Mouse (Mus musculus) erythroblast, adult 5-6 weeks (primary cell): Measurements from ENCODE around the gene Ppat. TPM values are rescaled to one million over a fixed set of nuclear protein-coding genes. Genes with fewer than 3 reads are reported as not detected.
A peak's percentile ranks its signal among the peaks of the same experiment; 100 is the strongest.
"Not testable (repeated sequence)": the region's sequence is repeated elsewhere in the genome, so short reads cannot be mapped to it uniquely, and the experiment has no call there.

ENCODE experiments used
- ATAC-seq: replicated peaks from 2 replicates; pipeline ENCODE4 v1.8.0; 2016; ENCODE audit warnings: moderate number of reproducible peaks, mild to moderate bottlenecking, moderate TSS enrichment, inconsistent platforms; ENCODE audit not compliant: poor library complexity, low FRiP score, severe bottlenecking
- total RNA-seq, 2 experiments: library from RNA; stranded (forward) in 1 of 2; stranded (reverse) in 1 of 2; fragments of 150-400 nt in 1 of 2; fragments of 200-764, 138-1000 nt in 1 of 2; gene quantifications; 2 replicates each; pipeline versions ENCODE4 v1.2.3 to v1.2.4; 2015 to 2017; ENCODE audit warnings: low replicate concordance in 2 of 2

Ppat gene
- total RNA-seq (2015; ENCODE audit: low replicate concordance), result 9.8 and 13.3 TPM in 2 replicates
- 12.0 and 12.8 TPM in 2 replicates for total RNA-seq (2017; ENCODE audit: low replicate concordance)

GRCm38 (mm10) chr5:76951106-76952027, at the start of gene Ppat, which contains the start of gene Paics:
Ppat (minus strand) TSS chr5:76951578.
Paics (plus strand) TSS chr5:76951307.
- ATAC-seq, result peak; percentile 93

- ATAC-seq, result no peak
Observed at GRCm38 (mm10) chr5:76998416-76998815, 47.0 kb upstream of the Ppat start.

- ATAC-seq, result peak; percentile 84
Observed at GRCm38 (mm10) chr5:76993174-76993814, 41.9 kb upstream of the Ppat start.

DNA sequence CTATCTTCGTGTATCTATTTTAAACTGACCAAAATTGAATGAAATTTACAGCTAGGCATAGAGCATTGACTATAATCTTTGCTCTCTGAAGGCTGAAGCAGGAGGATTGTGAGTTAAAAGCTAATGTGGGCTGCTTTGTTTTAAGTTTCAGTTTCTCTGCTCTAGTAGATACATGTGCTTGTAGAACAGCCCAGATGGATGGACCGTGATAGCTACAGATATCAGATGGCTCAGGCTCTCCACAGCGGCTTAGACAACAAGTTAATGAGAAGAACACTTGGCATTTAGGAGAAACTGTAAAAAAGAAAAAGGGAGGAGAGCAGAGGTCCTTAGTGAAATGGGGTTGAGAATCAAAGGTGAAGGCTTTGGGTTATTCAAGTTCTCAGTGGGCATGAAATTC, 39.4 kb upstream of the Ppat start:
- no peak for ATAC-seq

- no peak for ATAC-seq
Observed at GRCm38 (mm10) chr5:76984015-76984414, 32.6 kb upstream of the Ppat start.

DNA sequence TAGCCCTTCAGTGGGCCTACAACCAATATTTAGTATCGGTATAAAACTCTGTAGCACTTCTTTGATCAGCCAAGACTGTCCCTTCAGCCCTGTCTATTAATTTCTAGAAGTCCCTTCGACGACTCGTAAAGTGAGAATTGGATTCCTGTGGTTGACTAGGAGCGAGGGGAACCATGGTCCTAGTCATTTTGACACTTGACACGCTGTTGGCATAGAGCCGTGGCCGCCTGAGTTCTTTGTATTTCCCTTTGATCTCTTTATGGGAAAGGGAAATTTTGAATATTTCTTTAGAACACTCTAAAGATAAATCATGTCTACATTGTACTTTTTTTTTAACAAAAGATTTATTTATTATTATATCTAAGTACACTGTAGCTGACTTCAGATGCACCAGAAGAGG, 24.4 kb upstream of the Ppat start:
- no peak for ATAC-seq

- ATAC-seq, result peak; percentile 94
Observed at GRCm38 (mm10) chr5:76974554-76975285, 23.3 kb upstream of the Ppat start, which contains the start of gene Srp72. Srp72 (plus strand) TSS chr5:76974683.

DNA sequence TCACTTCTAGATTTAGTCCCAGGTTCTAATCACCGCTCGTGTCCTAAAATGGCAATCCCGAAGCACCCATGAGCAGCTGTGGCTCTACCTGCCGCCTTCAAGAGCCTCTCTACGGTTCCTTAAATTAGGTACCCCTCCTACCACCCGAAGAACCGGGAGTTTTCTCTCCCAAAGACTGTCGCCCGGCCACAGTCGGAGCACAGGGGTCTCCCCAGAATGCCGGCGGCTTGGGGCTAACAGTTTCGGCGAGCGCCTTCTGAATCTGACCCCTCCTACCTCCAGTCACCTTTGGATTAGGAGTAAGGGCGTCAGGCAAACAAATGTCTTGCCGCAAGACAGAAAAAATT, 22.8 kb upstream of the Ppat start:
- peak; percentile 52 for ATAC-seq

DNA sequence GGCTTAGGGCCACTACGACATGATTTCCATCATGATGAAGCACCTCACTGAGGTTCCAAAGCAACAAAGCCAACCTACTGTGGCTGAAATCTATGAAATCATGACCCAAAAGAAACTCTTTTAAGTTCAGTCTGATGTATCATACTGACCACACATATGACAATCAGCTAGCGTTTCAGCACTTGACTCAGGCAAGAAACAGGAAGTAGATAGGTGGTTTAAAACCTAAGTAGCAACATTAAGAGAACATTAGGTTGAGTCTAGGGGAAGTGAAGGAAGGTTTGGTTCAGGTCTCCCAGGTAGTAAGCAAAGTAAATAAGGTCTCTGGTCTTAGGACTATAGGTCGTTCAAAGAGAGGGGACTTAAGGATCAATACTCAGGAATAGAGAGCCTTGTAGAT, 22.1 kb upstream of the Ppat start:
- ATAC-seq, result no peak

DNA sequence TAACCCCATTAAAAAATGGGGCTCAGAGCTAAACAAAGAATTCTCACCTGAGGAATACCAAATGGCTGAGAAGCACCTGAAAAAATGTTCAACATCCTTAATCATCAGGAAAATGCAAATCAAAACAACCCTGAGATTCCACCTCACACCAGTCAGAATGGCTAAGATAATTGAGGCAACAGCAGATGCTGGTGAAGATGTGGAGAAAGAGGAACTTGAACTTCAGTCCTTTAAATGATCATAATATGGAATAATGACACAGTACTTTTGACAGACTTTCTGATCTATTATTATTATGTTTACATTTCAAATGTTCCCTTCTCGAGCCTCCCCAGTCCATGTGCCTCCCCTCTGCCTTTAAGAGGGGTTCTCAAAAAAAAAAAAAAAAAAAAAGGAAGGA, 19.7 kb upstream of the Ppat start:
- ATAC-seq, result not testable (repeated sequence)

DNA sequence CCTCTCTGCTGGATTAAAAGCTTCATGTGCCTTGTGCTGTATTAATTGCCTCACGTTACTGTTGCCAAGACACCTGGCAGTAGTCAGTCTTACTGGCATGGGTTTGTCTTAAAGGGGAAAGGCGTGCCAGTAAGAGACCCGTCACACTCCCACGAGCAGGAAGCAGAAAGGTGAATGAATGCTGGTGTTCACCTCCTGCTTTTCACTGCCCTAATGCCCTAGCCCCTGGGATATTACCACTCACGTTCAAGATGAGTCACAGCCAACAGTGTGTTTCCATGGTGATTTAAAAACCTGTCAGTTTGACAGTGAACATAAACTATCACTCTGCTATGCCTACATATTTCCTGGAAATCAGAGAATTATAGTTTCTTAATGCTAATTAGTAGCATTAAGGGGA, 17.9 kb upstream of the Ppat start:
- no peak for ATAC-seq

- ATAC-seq, result no peak
Observed at GRCm38 (mm10) chr5:76964651-76965050, 13.3 kb upstream of the Ppat start.

DNA sequence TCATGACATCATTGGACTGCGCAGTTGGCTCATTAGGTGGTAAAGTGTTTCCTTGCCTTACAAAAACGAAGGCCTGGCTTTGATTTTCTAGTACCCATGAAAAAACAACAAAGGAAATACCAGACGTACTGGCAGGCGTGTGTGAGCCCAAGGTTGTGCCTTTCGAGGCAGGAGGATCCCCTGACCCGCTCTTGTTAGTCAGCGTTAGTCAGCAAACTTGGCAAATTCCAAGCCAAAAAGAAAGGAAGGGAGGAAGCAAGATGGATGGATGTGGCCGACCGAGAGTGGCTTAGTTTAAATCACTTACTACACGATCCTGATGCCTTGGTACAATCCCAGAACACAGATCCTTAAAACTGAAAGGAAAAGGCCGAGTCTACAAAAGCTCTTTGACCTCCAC, 11.2 kb upstream of the Ppat start:
- no peak for ATAC-seq

- ATAC-seq, result no peak
Observed at GRCm38 (mm10) chr5:76959587-76959986, 8.2 kb upstream of the Ppat start.

- ATAC-seq, result no peak
Observed at GRCm38 (mm10) chr5:76957954-76958353, 6.6 kb upstream of the Ppat start.

- ATAC-seq, result no peak
Observed at GRCm38 (mm10) chr5:76955474-76955873, 4.1 kb upstream of the Ppat start.

DNA sequence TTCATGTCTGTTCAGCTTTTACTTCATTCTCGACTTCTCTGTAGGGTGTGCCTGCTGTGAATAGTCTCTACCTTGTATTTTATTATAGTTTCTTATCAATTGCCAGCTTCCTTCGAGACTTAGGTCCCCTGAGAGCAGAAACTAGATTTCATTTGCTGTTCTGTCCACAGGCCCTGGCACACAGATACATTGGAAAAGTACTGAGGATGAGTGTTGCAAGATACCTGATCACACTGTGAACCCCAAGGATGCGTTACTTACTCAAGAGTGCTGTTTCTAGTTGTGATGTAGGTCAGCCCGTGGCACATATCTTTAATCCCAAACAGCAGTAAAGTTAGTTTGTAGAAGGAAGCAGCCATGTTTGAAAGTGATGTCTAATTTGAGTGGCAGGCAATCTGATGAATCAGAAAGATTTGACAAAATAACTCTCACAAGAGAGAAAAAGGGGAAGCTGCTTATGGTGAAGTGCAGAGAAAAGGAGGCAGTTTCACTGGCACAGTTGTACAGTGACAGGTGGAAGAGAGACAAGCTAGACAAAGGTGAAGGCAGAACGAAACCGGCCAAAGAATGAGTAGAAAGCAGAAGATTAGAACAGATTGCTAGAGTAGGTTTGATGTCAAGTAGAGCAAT, 3.0 kb upstream of the Ppat start:
- no peak for ATAC-seq

GRCm38 (mm10) chr5:76953794-76954193, 2.4 kb upstream of the Ppat start:
- ATAC-seq, result no peak

GRCm38 (mm10) chr5:76952112-76953040, 998 bp upstream of the Ppat start:
- ATAC-seq, result no peak
